Mouse (Mus musculus): ENCODE measurements around the gene Nme3.
A peak's percentile ranks its signal among the peaks of the same experiment; 100 is the strongest.

Gene Nme3

DNA sequence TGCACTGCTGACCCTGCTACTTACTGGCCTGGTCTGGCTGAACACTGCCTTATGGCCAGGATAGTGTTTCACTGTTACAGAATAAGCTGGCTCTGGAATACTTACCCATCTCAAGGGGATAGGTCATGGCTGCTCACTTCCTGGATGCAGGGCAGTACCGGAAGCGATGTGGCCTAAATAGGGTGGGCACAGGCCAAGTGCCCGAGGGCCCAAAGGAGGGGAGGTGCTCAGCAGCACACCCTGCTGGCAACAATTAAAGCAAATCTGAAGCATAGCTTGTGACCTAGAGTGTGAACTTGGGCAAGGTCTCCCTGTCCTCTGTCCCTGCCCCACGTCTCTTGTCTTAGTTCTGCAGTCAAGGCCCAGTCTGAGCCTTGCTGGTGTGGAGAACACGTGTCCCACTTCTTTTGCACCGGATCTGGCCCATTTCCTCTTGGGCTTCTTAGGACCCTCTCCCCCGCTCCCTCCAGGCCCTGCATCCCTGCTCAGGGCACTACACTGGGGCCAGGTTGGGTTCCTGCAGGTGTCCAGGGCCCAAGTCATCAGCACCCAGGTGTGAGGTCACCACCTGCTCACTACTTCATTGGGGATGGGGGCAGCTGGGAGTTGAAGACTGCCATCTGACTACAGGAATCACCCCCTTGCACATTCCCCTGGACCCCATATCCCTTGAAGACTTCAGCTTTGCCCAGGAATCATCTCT is 14.4 kb upstream of the Nme3 start:
- DNase-seq (ENCODE audit: low spot score), result no peak

DNA sequence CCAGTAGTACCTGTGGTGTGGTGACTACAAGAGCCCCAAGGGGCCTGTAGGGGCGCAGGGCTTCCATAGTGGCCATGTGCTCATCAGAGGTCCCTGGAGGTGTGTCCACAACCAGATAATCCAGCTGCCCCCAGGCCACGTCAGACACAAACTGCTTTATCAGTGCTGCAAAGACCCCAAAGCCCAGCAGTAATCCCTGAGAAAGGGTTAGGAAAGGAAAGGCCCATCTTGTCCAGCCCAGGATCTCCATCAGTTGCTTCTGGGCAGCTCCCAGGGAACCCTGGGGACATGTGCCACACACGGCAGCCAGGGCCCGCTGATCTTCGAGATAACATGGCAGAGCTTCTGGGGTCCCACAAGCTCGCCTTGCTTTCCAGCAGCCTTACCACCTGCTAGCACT is 11.9 kb upstream of the Nme3 start:
- no peak for DNase-seq (ENCODE audit: low spot score)

DNA sequence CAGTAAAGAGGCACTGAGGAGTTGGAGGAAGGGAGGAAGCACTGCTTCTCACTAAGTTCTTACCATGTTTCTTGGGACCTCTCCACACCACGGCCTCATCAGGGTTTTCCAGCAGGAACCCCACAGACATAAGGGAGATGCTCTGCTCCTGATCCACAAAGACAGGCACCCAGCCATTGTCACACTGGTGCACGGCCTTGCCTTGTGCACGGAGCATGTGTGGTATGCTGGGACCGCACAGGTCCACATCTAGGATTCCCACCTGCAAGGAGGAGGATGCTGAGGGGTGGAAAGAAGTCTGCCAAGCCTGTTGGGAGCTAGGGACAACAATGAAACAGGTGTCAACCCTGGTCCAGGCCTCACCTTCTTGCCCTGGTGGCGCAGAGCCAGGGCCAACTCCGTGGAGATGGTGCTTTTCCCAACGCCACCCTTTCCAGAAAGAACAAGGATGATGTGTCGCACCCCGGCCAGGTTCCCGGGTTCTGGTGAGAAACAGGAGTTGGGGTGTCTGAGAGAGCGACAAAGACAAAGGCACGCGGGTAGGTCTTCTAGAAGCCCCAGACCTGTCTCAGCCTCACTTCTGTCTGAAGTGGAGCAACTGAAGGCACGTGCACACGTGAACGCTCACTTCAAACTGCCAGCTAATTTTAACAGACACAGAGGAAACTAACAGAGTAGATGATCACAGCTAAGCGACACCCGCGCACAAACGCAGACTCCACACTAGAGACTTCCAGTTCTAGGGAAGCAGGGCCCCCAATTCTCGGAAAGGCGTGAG is 10.8 kb upstream of the Nme3 start:
- no peak for DNase-seq (ENCODE audit: low spot score)

DNA sequence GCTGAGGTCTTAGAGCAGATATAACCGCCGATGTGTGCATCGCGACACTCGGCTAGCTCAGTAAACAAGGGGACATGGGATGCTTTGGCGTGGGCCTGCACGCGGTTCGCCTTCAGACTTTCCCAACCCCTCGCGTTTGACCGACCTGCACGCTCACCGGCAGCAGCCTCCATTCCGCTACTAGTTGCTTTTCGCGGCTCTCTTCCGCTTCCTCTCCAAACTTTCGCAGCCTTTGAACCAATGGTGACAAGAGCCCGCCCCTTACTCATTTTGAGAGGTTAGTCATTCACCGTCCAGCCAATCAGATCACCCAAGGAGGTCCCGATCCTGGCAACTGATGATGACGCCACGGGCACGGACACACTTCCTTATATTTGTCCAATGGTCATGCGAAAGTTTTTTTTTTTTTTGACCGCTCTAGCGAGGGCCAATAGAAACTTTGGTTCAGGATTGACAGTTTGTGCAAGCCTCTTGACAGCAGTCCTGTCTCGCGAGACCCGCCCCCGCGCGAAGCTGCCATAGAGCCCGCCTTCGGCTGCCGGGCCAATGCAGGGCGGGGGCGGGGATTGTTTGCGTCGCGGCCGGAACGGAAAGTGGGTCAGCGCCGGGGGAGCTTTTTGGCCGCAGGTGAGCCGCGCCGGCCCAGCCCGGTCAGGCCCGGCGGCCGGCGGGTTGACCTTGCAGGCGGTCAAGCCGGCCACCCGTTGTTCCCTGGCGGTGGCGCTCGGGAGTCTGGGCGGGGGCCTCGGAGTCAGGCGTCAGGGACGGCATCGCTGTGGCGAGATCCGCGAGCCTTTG is 10.0 kb upstream of the Nme3 start, which contains the start of the genes Nubp2 and Spsb3:
Gene Nubp2, minus strand, starts transcription at position 216 of the 798 bp plus-strand sequence.
Gene Spsb3, plus strand, starts transcription at position 510 of the 798 bp plus-strand sequence.
- DNase-seq (ENCODE audit: low spot score), result peak; percentile 85

DNA sequence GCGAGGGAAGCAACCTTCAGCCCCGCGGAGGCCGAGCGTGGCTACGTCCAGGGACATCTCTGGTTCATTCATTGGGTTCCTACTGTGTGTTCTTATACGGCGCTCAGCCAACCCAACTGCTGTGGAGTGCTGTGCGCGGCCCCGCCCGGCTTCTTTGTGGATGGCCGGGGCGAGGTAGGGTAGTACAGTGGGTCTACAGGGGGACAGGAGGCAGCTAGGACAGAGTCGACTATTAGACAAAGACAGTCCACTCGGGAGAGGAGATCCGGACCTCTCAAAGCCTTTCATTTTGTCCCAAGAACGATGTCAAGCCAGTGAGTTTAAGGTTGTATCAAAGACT is 9.4 kb upstream of the Nme3 start:
- no peak for DNase-seq (ENCODE audit: low spot score)

DNA sequence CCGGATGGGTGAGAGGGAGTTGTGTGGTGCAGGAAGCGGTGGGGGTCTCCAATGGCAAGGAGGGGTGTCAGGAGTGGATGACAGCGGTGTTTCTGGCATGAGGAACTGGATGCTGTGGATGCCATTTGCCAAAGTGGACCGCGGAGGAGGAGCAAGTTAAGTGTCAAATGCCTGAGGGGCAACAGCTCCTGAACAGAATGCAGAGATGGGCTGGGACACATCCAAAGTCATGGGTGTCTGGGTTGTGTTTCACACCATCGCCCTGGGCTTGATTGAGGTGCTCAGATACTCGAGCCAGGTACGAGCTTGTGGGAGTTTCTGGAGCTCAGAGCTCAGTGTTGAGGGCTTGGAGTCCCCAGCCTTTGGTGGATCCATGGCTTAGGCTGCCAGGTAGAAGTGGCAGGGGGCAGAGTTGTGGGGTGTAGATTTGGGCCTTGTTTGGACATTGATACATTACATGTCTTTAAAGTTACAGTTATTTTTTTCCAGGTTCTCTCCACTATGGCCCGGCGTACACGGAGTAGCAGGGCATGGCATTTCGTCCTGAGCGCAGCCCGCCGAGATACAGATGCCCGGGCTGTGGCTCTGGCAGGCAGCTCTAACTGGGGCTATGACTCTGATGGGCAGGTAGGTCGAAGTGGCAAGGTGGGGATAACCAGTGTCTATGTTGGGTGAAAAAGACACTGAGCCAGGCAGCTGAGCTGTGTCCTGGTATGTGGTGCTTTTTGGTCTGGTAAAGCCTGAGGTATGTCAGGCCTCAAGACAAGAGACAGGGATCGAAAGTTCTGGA is 8.8 kb upstream of the Nme3 start:
- DNase-seq (ENCODE audit: low spot score), result no peak

DNA sequence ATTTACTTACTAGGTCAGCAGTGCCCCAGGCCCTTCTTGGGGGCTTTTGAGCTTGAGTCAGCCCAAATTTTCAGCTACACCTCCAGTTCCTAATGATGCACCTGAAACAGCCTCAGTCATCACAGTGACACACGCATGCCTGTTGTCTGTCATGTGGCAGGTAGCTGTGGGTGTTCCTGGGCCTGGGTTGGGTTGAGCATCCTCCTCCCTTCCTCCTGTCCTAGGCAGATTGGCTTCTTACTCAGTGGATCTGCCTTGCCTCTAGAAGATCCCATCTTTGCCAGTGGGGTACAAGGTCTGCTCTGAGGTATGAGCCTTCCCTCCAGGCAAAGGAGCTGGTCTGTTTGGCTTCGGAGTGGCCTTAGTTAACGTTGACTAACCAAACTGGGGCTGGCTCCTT is 7.4 kb upstream of the Nme3 start:
- no peak for DNase-seq (ENCODE audit: low spot score)

DNA sequence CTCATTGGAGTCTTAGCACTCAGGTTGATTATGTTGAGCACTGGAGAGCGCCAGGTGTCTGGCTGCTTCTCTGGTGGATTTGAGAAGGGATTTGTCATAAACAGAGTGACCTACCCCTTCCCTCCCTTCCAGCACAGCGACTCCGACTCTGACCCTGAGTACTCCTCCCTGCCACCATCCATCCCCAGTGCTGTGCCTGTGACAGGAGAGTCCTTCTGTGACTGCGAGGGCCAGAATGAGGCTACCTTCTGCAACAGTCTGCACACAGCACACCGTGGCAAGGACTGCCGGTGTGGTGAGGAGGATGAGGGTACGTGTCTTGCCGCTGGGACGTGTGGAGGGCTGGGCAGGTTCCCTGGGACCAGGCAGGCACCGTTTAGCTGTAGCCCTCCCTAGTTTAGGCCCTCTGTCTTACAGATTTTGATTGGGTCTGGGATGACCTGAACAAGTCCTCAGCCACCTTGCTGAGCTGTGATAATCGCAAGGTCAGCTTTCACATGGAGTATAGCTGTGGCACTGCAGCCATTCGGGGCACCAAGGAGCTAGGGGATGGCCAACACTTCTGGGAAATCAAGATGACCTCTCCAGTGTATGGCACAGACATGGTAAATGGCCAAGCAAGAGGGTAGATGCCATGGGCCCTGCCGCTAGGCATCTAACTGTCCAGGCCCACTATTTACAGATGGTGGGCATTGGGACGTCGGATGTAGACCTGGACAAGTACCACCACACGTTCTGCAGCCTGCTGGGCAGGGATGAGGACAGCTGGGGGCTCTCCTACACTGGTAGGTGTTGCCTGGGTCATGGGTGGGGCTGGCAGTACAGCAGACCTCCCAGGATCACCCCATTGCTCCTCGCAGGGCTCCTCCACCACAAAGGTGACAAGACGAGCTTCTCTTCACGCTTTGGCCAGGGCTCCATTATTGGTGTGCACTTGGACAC is 5.9 kb upstream of the Nme3 start:
- no peak for DNase-seq (ENCODE audit: low spot score)

DNA sequence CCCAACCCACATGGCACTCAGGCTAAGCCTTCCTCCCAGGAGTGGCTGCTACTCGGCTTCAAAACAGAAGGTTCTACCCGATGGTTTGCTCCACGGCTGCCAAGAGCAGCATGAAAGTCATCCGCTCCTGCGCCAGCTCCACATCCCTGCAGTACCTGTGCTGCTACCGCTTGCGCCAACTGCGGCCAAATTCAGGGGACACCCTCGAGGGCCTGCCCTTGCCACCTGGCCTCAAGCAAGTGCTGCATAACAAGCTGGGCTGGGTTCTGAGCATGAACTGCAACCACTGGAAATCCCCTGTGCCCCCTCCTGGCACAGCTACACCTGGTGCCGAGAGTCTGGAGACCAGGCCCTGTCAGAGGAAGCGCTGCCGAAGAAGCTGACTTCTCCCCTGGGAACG is 5.0 kb upstream of the Nme3 start:
- DNase-seq (ENCODE audit: low spot score), result no peak

DNA sequence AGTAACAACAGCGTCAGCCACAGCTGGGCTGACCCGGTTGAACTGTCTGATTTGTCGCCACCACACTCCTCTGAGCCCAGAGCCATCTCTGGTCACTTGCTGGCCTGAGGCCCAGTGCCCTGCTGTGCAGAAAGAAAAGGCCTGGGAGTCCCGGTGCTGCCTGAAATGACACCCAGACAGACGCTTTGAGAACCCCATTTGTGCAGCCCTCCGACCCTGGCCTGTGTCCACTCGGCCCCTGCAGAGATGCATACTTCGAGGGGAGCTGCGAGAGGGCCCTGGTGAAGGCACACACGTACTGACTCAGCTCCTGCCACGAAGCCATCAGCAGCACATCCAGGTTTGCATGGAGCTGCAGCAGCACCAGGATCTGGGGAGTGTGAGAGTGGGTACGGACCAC is 3.5 kb upstream of the Nme3 start:
- DNase-seq (ENCODE audit: low spot score), result no peak

DNA sequence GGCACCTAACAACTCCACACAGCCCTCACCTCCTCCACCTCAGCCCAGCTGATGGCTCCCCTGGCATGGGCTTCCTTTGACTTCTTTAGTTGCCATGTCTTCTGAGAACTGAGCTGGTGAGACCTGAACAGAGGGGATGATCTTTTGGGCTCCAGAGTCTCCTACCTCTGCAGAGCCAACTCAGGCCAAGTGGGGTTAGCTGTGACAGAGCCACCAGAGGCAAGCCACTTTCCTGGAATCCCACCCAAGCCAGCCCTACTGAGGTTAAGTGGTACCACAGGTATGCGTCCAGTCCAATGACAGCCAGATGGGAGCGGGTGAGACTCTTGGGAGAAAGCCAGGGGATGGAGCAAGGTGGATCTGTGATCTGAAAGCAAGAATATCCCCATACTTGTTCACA is 3.0 kb upstream of the Nme3 start:
- no peak for DNase-seq (ENCODE audit: low spot score)

DNA sequence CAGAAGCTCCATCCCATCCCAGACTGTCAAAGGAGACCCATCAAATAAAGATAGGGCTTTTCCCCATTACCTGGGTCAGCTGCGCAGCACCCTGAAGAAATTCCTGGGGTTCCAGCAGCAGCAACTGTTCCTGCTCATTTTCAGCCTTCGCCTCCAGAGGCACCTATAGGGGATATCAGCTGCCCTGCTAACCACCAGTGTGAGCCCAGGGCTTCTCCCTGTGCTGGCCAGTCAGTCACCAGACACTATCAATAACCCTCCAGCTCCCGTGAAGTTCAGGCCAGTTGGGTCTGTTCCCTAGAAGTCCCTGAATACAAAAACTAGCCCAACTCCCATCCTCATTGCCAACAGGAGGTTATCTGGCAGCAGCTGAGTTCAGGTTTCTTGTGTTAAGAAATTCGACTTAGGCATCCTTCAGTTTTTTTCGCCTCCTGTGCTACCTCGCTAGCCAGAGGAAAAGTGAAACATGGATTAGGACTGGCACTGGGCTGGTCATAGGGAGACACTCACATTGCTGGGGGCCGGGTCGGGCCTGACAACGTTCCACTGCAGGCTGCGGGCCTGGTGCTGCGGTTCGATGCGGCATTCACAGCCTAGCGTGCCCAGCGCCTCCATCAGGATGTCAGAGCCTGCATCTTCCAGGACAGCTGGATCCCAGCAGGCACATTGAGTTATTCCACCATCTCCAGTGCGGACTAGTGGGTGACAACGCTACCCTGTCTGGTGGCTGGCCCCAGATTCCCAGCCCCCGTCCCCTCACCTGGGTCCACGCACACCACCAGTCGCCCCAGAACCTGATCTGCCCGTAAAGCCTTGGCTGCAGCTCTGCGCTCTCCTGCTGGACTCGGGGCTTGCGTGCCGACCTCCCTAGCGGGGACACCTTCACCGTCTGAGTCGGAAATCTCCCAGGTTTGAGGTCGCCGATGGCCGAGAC is 2.0 kb upstream of the Nme3 start:
- DNase-seq (ENCODE audit: low spot score), result no peak

DNA sequence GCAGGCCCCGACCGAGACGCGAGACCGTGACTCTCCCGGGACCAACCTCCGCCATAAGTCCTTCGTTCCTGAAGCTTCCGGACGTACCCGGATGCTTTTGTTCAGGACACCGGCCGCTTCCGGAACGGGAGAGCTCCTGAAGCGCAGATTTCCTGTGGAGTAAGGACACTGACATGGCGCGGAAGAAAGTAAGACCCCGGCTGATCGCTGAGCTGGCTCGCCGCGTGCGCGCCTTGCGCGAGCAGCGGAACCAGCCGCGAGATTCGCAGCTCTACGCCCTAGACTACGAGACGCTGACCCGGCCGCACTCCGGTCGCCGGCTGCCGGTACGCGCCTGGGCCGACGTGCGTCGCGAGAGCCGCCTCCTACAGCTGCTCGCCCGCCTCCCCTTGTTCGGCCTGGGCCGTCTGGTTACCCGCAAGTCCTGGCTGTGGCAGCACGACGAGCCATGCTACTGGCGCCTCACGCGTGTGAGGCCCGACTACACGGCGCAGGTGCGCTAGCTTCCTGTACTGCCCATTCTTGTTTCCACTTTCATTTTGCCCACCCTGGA is 1.2 kb upstream of the Nme3 start, which contains the start of the genes Eme2 and Mrps34:
Gene Eme2, minus strand, starts transcription at position 93 of the 553 bp plus-strand sequence.
Gene Mrps34, plus strand, starts transcription at position 122 of the 553 bp plus-strand sequence.
- DNase-seq (ENCODE audit: low spot score), result peak; percentile 56

DNA sequence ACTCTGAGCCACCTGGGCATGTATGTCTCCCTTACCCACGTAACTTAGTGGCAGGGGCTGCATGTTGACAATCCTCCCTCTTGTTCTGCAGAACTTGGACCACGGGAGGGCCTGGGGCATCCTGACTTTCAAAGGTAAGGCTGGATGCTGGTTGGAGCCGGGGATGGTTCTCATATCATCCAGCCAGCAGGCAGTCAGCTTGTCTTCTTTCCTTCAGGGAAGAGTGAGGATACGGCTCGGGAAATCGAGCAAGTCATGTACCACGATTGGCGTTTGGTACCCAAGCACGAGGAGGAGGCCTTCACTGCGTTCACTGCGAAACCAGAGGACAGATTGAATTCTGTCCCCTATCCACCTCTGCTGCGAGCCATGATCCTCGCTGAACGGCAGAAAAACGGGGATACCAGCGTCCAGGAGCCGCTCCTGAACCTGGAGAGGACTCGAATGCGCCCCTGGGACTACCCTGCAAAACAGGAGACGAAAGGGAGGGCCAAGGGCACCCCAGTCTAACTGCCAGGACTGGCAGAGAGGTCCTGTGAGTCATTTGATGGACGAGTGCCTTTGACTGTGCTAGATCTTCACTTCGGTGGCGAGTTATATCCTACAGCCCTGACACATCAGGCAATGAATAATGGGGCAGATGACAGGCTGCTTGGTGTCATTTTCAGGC is 594 bp upstream of the Nme3 start:
- no peak for DNase-seq (ENCODE audit: low spot score)

DNA sequence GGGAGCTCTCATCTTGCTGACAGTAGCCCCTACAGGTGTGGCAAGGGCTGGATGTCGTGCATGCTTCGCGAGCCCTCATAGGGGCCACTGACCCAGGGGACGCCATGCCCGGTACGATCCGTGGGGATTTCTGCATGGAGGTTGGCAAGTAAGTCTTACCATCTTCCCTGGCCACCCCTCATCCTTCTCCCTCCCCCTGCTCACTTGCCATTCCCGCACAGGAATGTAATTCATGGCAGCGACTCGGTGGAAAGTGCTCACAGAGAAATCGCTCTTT is 631 bp downstream of the Nme3 start:
- DNase-seq (ENCODE audit: low spot score), result no peak

DNA sequence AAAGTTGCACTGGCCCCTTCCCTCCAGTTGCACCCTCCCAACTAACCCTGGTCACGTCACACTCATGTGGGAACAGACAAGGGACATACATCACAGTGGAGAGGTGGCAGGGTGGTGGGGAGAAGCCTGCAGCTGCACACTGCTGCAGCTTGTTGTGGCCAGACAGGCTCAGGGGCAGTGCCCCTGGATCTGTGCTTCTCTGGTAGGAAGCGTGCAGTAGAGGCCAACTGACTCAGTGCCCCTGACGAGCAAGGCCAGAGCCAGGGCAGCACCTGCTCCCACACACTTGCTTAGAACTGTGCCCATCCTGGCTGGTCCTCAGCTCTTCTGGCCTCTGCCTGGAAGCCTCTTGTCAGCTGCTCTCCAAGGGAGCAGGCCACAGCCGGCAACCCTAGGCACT is 1.3 kb downstream of the Nme3 start:
- DNase-seq (ENCODE audit: low spot score), result no peak

DNA sequence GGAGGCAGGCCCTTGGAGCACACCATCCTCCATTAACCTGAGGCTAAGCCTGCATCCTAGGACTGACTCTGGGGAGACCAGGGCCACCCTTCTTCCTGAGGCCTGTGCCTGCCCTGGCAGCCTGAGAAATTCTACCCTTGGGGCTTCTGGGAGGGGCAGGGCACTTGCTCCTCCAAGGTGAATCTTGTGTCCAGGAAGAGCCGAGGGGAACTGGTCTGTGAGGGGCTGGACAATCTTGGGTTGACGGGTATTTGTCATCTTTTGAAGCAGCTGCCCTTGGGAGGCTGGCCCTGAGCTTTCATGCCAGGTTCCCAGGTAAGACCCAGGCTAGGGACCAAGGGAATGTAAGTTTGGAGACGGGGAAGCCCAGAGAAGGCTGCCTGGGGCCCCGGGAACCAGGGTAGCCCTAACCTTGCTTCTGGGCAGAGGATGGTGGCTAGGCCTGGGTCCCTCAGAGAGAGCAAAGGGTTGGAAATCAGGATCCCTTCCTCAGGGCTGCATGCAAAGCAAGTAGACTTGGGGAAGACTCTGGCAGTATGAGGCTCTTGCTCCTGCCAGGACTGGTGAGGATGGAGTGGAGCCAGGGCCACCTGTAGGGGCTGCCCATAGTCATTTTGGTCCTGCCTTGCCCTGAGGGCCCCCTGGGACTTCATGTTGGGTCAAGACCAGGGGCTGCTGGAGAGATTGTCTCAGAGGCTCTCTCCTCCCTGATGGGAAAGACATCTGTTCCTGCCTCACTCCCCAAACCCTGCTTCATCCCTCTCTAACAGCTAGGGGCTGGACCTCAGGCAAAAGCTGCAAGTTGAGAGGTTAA is 1.9 kb downstream of the Nme3 start:
- no peak for DNase-seq (ENCODE audit: low spot score)

DNA sequence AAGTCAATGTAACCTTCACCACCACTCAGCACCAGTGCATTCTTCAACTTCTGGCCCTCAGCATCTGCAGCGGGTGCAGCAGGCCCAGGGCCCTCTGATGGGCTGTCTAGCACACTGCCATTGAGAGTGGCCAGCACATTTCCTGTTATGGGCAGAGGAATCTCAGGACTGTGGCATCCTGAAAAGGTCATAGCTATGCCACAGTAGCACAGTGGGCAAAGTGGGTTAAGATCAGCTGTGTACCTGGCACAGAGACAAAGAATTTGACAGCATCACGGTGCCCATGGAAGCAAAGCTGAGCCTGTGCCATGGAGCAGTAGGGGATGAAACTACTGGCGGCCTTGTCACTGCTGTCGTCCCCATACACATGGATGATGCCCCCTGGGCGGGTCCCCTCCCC is 2.9 kb downstream of the Nme3 start:
- no peak for DNase-seq (ENCODE audit: low spot score)
